Mouse (Mus musculus): ENCODE measurements at regions not wholly inside any gene's neighbourhood (a gene's known extent, or its start where the extent isn't known, plus 50 kb on each side); places are given as distances from the start of the nearest gene placed in this dataset.

GRCm38 (mm10) chr1:165086131-165086530, 74.4 kb downstream of the Tbx19 start:
- no peaks in the 10 kb centered on the region for H3K27me3 ChIP-seq (replicated peaks; ENCODE audit: low read depth, poor library complexity, severe bottlenecking)
- no peak overlapping the region for H3K27ac ChIP-seq (replicated peaks)
- H3K4me1 ChIP-seq: no peaks in the 10 kb centered on the region
- H3K9me3 ChIP-seq: no peaks in the 10 kb centered on the region
- no peaks in the 10 kb centered on the region for H3K36me3 ChIP-seq (replicated peaks)
- WGBS: 76% methylated on average over 3 of the region's 3 CpGs
- H3K4me3 ChIP-seq: no peak overlapping the region
- no peak for DNase-seq (ENCODE audit: low spot score)

- WGBS: 86% methylated on average over 9 of the region's 9 CpGs
- no peak for DNase-seq (ENCODE audit: low spot score)
- H3K4me1 ChIP-seq: no peaks in the 10 kb centered on the region
- H3K27ac ChIP-seq (replicated peaks): no peak overlapping the region
- no peaks in the 10 kb centered on the region for H3K36me3 ChIP-seq (replicated peaks)
- H3K9me3 ChIP-seq: no peaks in the 10 kb centered on the region
- no peaks in the 10 kb centered on the region for H3K27me3 ChIP-seq (replicated peaks; ENCODE audit: low read depth, poor library complexity, severe bottlenecking)
- no peak overlapping the region for H3K4me3 ChIP-seq
These were observed 75.8 kb downstream of the Tbx19 start for GRCm38 (mm10) chr1:165084753-165085152.

DNA sequence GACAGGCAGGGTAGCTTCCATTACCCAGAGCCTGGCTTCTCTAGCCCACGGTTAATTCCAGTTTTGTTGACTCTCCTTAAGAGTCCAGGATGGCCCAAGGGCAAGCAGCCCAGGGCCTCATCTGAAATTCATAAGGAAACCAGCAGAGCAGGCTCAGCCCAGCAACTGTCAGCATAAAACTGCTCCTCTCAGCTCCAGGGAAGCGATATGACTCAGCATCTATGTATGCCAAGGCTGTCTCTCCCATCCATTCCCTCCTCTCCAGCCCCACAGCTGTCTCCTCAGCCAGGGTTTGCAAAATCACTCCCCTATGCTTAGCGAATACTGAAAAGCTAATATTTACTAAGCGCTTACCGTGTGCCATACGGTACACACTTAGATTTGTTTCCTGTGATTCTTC, 76.4 kb downstream of the Tbx19 start:
- 88% methylated on average over 6 of the region's 6 CpGs for WGBS
- no peak for DNase-seq (ENCODE audit: low spot score)

DNA sequence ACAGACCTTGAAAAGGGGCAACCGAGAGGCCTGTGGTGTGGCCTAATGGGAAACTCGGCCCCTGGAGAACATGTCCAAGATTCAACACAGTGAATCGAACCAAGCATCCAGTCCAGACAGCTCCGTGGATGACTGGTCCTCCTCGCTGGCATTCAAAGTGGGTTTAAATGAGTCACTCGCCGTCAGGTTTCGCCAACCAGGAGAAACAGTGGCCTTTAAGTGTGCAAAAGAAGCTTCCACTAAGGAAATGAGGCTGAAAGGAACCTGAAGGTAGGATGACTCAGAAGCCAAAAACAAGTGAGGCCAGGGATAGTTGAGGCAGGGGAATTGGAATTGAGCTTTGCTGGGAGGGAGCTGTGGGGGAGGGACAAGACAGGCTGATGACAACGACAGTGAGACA, 80.2 kb downstream of the Tbx19 start:
- Histone ChIP-seq H3K4me1 (peaks cover 6% of the 10 kb centered on the region), H3K27ac (replicated peaks) (no peak overlapping the region), H3K4me3 (no peak overlapping the region), H3K9me3 (peaks cover 3% of the 10 kb centered on the region; the same call in 1 of the 2 replicates), H3K36me3 (replicated peaks) (no peaks in the 10 kb centered on the region), H3K27me3 (replicated peaks; ENCODE audit: low read depth, poor library complexity, severe bottlenecking) (no peaks in the 10 kb centered on the region)
- 88% methylated on average over 9 of the region's 9 CpGs for WGBS
- DNase-seq (ENCODE audit: low spot score): no peak

More for the DNA sequence above, 76.4 kb downstream of the Tbx19 start:
- Histone ChIP-seq H3K27ac (replicated peaks) (no peak overlapping the region), H3K36me3 (replicated peaks) (no peaks in the 10 kb centered on the region), H3K9me3 (peaks cover under 1% of the 10 kb centered on the region; the same call in 1 of the 2 replicates), H3K27me3 (replicated peaks; ENCODE audit: low read depth, poor library complexity, severe bottlenecking) (no peaks in the 10 kb centered on the region), H3K4me3 (no peak overlapping the region), H3K4me1 (no peaks in the 10 kb centered on the region)

- WGBS: 83% methylated on average over 4 of the region's 4 CpGs
- Histone ChIP-seq H3K4me1 (peaks cover 8% of the 10 kb centered on the region), H3K27me3 (replicated peaks; ENCODE audit: low read depth, poor library complexity, severe bottlenecking) (no peaks in the 10 kb centered on the region), H3K4me3 (no peak overlapping the region), H3K9me3 (peaks cover 3% of the 10 kb centered on the region; the same call in 1 of the 2 replicates), H3K27ac (replicated peaks) (no peak overlapping the region), H3K36me3 (replicated peaks) (no peaks in the 10 kb centered on the region)
- no peak for DNase-seq (ENCODE audit: low spot score)
These were observed 83.3 kb downstream of the Tbx19 start for GRCm38 (mm10) chr1:165077313-165077712.

GRCm38 (mm10) chr1:165075301-165076082, 85.1 kb downstream of the Tbx19 start:
- DNase-seq (ENCODE audit: low spot score): peak; percentile 24
- Histone ChIP-seq H3K27ac (replicated peaks) (0 out of 2 replicates have a peak overlapping the region, but pooled peaks have one; percentile 48), H3K4me1 (peaks cover 8% of the 10 kb centered on the region), H3K27me3 (replicated peaks; ENCODE audit: low read depth, poor library complexity, severe bottlenecking) (no peaks in the 10 kb centered on the region), H3K9me3 (peaks cover 3% of the 10 kb centered on the region; the same call in 1 of the 2 replicates), H3K4me3 (no peak overlapping the region), H3K36me3 (replicated peaks) (no peaks in the 10 kb centered on the region)
- WGBS: 53% methylated on average over 5 of the region's 5 CpGs

DNA sequence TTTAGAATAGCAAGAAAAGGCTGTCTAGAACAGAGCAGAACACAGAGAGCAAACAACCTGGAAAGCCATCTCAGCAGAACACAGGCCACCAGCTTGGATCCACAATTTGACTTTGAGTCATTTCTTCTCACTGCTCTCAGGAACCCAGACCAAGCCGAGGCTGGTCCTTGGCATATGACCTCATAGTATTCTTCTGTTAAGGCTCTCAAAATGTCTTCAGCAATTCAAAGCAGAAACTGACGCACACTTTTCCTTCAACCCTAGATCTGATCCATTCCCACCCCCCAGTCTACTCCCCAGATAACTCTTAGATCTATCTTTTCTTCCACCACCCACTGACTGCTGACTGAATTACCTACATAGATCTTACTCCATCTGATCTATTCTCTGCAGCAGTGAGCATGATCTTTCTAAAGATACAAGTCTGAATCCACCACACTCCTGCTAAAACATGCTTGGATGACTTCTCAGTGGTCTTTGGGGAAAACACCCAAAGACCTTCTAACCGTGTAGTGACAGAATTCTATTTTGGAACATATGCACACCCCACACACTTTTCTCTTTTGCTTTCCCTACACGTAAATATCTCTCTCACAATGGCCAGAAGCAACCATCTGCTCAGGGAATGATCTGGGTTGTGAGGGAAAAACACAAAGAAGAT, 88.6 kb downstream of the Tbx19 start:
- H3K4me3 ChIP-seq: no peak overlapping the region
- no peaks in the 10 kb centered on the region for H3K36me3 ChIP-seq (replicated peaks)
- H3K9me3 ChIP-seq: no peaks in the 10 kb centered on the region
- no peak overlapping the region for H3K27ac ChIP-seq (replicated peaks)
- peaks cover 8% of the 10 kb centered on the region for H3K4me1 ChIP-seq
- no peak for DNase-seq (ENCODE audit: low spot score)
- no peaks in the 10 kb centered on the region for H3K27me3 ChIP-seq (replicated peaks; ENCODE audit: low read depth, poor library complexity, severe bottlenecking)
- 88% methylated on average over 4 of the region's 4 CpGs for WGBS

GRCm38 (mm10) chr1:165064981-165065380, 95.6 kb downstream of the Tbx19 start:
- Histone ChIP-seq H3K36me3 (replicated peaks) (no peaks in the 10 kb centered on the region), H3K4me3 (no peak overlapping the region), H3K27me3 (replicated peaks; ENCODE audit: low read depth, poor library complexity, severe bottlenecking) (no peaks in the 10 kb centered on the region), H3K9me3 (no peaks in the 10 kb centered on the region), H3K4me1 (no peaks in the 10 kb centered on the region), H3K27ac (replicated peaks) (no peak overlapping the region)
- WGBS: 74% methylated on average over 5 of the region's 5 CpGs
- DNase-seq (ENCODE audit: low spot score): no peak

DNA sequence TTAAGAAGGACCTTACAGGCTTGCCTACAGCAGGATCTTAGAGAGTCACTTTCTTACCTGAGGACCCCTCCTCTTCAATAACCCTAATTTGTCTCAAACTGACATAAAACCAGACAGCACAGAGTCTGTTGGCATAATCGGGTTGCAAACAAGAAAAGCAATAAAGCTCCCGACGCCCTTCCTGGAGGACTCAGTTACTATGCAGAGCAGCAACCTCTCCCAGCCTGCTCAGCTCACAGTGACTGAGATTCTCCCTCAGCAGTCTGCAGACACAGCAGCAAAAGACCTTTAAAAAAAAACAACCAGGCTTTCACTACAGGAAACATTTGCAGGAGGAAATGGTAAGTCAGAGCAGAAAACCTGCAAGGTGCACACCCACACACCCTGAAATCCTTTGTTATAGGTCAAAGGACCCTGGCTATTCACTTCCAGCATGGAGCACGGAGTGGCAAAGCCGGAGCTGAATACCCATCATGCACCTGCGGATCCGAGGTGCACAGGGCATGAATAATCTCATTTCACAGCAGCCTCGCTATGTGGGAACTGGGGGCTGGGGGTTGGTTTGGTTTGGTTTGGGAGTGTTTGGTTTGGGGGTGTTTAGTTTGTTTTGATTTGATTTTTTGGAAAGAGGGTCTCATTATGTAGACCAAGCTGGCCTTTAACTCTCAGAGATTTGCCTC, 97.6 kb downstream of the Tbx19 start:
- Histone ChIP-seq H3K27ac (replicated peaks) (no peak overlapping the region), H3K4me3 (no peak overlapping the region), H3K27me3 (replicated peaks; ENCODE audit: low read depth, poor library complexity, severe bottlenecking) (no peaks in the 10 kb centered on the region), H3K36me3 (replicated peaks) (no peaks in the 10 kb centered on the region), H3K9me3 (no peaks in the 10 kb centered on the region), H3K4me1 (no peaks in the 10 kb centered on the region)
- no peak for DNase-seq (ENCODE audit: low spot score)
- 78% methylated on average over 8 of the region's 8 CpGs for WGBS

GRCm38 (mm10) chr1:165061420-165061819, 99.2 kb downstream of the Tbx19 start:
- DNase-seq (ENCODE audit: low spot score): no peak
- no peaks in the 10 kb centered on the region for H3K4me1 ChIP-seq
- no peak overlapping the region for H3K4me3 ChIP-seq
- H3K27me3 ChIP-seq (replicated peaks; ENCODE audit: low read depth, poor library complexity, severe bottlenecking): no peaks in the 10 kb centered on the region
- H3K36me3 ChIP-seq (replicated peaks): no peaks in the 10 kb centered on the region
- no peaks in the 10 kb centered on the region for H3K9me3 ChIP-seq
- 78% methylated on average over 3 of the region's 3 CpGs for WGBS
- no peak overlapping the region for H3K27ac ChIP-seq (replicated peaks)

GRCm38 (mm10) chr1:165054245-165054644, 106.3 kb downstream of the Tbx19 start:
- Histone ChIP-seq H3K4me1 (no peaks in the 10 kb centered on the region), H3K4me3 (no peak overlapping the region), H3K36me3 (replicated peaks) (no peaks in the 10 kb centered on the region), H3K27me3 (replicated peaks; ENCODE audit: low read depth, poor library complexity, severe bottlenecking) (no peaks in the 10 kb centered on the region), H3K9me3 (no peaks in the 10 kb centered on the region), H3K27ac (replicated peaks) (no peak overlapping the region)
- WGBS: 87% methylated on average over 6 of the region's 6 CpGs
- no peak for DNase-seq (ENCODE audit: low spot score)

GRCm38 (mm10) chr1:165051294-165051693, 109.3 kb downstream of the Tbx19 start:
- Histone ChIP-seq H3K9me3 (no peaks in the 10 kb centered on the region), H3K27ac (replicated peaks) (no peak overlapping the region), H3K36me3 (replicated peaks) (no peaks in the 10 kb centered on the region), H3K27me3 (replicated peaks; ENCODE audit: low read depth, poor library complexity, severe bottlenecking) (no peaks in the 10 kb centered on the region), H3K4me1 (peaks cover 7% of the 10 kb centered on the region), H3K4me3 (no peak overlapping the region)
- WGBS: 62% methylated on average over 2 of the region's 2 CpGs
- no peak for DNase-seq (ENCODE audit: low spot score)

All from embryonic facial prominence, embryonic 10.5 days (tissue).